Mouse (Mus musculus): ENCODE data around the gene Rbfox3. TPM values are rescaled to one million over a fixed set of nuclear protein-coding genes. Genes with fewer than 3 reads are reported as not detected.
A peak's percentile ranks its signal among the peaks of the same experiment; 100 is the strongest.

Rbfox3 gene
- polyA plus RNA-seq, 1 experiment, result 108 TPM

DNA sequence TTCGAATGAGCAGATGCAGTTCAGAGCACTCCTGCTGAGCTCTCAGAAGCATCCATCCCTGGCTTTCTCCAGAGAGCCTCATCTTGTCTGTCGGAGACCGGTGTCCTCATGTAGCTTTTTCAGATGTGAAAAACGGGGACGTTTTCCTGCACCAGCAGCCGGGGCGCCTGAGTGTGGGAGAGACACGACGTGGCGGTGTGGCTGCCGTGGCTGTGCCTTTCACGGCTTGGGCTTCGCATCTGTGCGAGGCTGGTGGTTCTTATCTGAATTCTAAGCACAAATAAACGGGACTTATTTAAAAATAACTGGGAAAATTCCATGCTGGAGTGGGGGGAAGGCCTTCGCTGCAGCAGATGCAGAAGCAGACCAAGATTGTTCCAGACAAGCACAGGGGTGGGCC is 26.3 kb downstream of the Rbfox3 start:
- peak; percentile 69 to 81 for DNase-seq (ENCODE audit: extremely low spot score in 1 of 2, low spot score in 1 of 2)

DNA sequence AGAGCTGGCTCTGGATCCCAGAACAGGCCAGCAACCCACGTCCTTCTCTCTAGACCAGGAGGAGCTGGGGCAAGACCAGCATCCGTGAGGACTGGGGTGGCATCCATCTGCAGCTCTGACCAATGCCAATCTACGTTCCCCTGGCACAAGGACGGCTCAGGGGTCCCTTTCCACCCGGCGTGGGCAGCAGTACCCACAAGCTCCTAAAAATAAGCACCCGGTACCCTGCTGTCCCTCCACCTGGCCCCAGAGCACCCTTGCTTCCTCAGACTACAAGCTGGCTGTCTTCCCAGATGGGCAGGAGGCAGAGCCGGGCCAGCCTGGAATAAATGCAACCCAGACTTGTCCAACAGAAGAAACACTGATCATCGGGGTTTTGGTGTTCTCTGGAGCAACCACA is 28.3 kb downstream of the Rbfox3 start:
- no peak for DNase-seq (ENCODE audit: extremely low spot score in 1 of 2, low spot score in 1 of 2)

DNA sequence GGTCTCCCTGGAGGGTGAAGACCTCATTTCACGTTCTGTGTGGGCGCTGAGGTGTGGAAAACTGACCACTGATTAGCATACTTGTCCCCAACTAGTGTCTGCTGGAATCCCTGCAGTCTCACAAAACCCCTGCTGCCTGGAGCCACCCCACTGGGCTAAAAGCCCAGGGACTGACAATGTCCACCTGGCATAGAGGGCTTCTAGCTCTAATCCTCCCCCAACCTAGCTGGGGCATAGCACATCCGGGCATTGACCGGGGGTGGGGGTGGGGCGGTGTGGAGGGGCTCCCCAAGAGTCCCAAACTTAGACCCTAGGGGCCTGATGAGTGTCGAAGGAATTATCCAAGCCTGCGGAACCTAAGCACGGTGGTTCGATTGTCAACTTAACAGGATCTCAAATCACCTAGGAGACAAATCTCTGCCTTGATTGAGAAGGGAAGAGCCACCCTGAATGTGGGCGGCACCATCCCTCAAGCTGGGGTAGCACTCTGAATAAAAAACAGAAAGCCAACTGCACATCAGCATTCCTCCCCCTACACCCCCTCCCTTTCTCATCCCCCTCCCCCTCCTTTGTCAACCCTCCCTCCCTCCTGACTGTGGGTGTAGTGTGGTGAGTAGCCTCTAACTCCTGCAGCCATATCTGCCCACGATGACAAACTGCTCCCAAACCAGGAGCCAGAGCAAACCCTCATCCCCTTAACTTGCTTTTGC is 29.5 kb downstream of the Rbfox3 start:
- DNase-seq (ENCODE audit: extremely low spot score in 1 of 2, low spot score in 1 of 2), result no peak

DNA sequence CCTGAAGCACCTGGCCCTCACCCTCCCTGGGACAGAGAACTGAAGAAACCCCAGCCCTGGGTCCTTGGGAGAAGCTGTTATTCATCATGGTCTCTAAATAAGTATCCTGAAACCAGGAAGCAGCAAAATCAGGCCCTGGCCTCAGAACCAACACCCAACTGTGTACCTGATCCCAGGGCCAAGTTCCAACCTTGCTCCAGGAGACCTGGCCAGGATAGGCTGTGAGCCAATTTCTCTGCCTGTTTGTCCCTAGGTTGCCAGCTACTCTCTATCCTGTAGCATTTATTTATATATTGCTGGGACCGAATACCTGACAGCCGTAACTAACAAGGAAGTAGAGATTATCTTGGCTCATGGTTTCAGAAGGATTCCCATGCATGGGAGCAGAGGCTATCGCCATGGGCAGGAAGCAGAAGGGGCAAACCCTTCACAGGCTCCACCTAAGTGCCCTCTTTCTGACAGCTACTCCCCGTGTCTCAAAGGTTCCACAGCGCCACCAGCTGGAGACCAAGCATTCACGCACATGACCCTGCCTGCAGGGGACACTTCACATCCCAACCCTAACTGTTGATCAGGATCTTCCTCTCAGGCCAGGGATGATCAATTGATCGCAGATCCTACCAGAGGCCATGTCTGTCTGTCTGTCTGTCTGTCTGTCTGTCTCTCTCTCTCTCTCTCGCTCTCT is 31.8 kb downstream of the Rbfox3 start:
- DNase-seq (ENCODE audit: extremely low spot score in 1 of 2, low spot score in 1 of 2), result no peak

DNA sequence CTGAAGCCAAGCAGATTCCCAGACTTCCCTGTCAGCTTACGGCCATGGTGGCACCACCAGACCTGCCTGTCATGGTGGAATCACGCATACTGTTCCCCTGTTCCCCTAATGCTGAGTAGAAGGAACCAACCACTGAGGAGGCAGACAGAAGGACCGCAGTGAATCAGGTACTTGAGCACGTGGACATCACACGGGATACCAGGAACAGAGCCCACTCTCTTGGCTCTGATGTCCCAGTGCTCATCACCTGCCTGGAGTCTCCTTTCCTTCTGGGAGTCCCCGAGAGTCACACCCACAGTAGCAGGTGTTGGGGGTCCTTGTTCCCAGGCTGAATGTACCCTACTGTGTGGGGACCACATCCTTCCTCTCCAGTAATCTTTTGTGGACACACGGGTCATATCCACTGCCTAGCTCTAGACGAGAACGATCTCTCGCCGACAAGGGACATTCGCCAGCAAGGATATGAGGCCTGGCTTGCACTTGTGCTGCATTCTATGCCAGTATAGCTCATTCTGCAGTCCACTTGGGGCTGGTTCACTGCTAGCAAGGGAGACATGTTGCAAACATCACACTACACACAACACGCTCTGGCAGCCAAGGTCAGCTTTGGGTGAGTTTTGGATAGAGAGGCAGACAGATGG is 32.7 kb downstream of the Rbfox3 start:
- no peak for DNase-seq (ENCODE audit: extremely low spot score in 1 of 2, low spot score in 1 of 2)

DNA sequence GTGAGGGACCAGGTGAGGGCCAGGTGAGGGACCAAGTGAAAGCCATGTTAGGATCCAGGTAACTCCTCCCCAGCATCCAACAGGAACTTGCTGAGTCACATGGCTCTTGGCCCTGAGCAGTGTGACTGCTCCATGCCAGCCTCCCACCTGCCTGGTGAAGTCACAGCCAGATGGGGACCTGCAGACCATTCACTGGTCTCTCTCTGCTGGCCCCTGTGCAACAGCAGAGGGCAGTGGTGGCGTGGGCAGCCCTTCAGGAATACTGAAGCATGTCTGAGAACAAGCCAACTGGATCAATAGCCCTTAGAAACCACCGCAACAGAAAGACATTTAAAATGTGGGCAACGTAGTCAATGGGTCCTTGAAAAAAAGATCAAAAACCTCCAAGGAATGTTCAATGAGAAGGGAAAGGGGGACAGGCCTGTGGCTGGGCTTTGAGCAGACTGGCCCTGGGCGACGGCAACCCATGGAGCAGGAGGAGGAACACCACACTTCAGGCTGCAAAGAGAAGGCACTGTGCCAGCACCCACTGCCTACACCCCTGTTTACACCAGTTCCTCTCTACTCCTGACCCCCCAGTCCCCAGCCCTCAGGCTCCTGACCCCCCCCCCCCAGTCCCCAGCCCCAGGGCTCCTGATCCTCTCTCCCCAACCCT is 36.0 kb downstream of the Rbfox3 start:
- no peak for DNase-seq (ENCODE audit: extremely low spot score in 1 of 2, low spot score in 1 of 2)

DNA sequence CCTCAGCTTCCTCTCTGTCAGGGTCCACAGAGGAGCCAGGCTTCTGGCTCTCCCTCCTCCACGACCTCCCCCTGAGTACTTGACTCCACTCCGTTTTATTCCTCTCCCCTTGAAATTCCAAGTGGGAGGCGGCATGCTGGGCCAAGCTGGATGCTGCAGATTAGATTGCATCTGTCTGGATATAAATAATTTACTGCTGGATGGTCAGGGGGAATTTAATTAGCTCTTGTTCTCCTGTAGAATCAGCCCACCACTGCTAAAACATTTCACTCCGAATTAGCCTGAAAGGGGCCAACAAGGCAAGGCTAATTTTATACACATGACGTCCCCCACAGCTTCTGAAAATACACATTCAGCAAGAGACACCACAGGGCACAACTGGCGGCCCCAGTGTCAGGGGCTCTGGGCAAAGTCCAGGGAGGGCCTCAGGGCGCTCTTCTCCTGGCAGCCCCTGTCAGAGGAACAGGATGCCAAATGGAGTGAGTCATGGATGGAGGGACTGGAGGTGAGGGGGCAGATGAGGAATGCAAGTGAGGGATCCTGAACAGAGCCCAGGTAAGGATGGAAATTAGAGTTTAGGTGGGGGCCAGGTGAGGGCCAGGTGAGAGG is 36.8 kb downstream of the Rbfox3 start:
- DNase-seq (ENCODE audit: extremely low spot score in 1 of 2, low spot score in 1 of 2), result no peak

DNA sequence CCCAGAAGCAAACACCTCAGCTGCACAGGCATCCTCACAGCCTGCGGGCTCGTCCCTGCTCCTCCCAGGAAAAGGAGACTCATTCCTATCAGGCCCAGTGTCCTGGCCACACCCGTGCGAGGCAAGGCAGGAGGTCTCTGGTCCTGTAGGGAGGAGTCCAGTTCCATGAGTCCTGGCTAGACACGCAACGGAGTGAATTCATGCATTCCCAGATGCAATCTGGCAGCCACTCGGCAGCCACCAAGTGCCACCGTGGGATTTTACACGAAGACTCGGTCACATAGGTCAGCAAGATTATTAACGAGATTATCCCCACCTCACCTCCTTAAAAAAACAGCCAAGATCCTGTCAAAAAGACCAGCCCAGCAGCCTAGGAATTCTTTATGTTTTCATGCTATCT is 37.4 kb downstream of the Rbfox3 start:
- DNase-seq (ENCODE audit: extremely low spot score in 1 of 2, low spot score in 1 of 2), result no peak

DNA sequence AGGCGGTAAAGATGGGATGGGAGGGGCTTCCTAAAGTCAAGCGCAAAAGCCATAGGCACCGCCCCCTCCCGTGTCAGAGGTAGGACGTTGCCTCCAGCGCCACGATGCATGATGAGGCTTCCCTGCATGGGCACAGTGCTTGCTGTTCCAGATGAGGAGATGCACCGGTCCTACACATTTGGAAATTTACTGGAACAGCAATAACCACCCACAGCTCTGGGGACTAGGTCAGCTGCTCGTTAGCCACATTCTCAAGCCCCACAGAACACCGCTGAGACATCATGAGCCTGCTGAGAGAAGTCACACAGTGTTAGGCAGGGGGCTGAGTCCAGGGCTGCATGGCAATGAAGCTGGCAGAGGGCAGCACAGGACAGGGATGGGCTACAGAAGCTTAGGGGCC is 39.9 kb downstream of the Rbfox3 start:
- DNase-seq (ENCODE audit: extremely low spot score in 1 of 2, low spot score in 1 of 2), result no peak

DNA sequence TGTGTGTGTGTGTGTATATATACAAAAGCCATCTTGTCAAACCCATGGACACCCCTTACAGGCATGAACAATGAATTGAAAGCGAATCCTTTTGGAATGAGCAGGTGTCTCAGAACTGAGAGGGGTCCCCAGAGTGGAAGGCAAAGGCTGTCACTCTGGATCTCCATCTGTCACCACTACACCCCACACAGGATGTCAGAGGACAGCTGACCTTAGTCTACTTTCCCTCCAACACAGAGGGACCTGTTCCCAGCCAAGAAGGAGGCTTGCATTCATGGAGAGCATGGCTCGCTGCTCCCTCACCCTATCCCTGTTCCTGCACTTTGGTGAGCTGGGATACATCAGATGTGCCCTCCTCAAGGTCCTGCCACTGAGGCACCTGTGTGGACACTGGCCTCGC is 48.0 kb downstream of the Rbfox3 start:
- DNase-seq (ENCODE audit: extremely low spot score in 1 of 2, low spot score in 1 of 2), result no peak

DNA sequence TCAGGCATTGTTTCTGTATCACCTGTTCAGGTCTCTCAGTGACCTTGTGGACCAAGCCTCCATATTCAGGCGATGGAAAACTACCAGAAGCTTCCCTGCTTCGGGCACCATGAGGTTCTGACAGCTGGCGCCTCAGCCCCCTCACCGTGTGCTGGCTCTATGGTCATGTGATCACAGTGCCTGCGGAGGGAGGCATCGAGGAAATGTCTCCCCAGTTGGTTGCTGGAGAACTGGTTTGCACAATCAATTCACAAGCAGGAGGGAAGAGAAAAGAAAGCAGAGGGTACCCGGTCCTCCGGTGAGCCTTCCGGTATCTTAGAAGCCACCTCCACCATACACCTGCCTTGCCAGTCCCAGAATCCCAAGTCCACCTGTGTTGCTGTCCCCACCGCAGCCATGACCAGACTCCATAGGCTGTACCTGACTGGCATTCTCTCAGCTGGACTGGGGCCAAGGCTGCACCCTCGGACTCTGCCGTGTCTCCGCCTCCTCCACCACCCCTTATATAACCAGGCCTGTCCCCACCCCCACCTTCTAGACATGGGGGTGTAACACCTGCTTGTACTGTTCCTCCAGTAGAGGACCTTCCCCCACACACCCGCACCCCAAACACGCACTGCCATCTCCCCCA is 49.5 kb downstream of the Rbfox3 start:
- DNase-seq (ENCODE audit: extremely low spot score in 1 of 2, low spot score in 1 of 2), result peak in 1 of 2 experiments; percentile 85

DNA sequence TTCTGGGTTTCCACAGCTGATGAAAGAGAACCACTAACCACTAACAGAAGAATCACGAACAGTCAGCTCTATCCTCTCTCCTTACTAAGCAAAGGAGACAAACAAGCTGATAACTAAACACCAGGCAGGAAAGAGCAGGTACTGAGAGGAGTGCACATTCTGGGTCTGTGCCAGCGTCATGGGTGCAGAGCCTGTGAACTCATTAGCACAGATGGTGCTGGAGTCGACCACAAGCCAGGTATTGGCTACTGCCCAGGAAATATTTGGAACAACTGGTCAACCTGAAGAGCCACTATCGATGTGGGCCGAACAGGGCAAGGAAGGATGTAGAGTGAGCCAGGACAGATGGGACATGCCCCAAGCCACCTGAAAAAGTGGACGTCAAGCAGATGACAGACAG is 50.2 kb downstream of the Rbfox3 start:
- DNase-seq (ENCODE audit: extremely low spot score in 1 of 2, low spot score in 1 of 2), result no peak

DNA sequence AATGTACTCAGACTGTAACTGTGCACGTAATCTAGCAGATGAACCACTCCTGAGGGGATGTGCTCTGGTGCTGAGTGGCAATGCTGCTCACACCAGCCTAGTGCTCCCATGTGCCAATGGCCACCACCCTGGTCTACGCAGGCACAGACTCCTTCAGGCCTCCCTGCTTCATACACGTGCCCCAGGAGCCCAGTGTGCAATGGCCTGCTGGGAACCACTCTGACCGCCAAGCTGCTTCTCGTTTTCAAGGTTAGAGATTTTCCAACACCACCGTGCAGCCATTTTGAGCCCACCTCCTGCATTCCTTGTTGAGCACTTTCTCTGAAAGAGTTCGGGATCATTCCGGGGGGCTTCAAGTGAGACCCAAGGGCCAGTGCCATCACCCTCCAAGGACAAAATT is 50.6 kb downstream of the Rbfox3 start:
- DNase-seq (ENCODE audit: extremely low spot score in 1 of 2, low spot score in 1 of 2), result no peak

DNA sequence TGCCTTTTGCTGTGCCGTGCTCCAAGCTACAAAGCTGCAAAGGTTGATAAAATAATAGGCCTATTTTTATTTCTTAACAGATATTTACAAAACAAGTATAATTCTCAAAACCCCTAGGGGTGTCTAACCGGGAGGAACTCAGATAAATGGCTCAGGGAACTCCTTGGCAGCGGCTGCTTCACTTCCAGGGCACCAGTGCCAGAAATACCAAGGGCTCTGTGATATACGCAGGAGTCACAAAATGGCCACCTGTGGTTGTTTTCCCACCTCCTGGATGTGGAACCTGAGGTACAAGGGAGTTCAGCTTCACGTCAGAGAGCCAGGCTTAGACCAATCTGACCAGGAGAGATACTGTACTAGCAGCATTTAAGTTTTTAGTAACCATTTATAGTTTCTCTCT is 51.6 kb downstream of the Rbfox3 start:
- no peak for DNase-seq (ENCODE audit: extremely low spot score in 1 of 2, low spot score in 1 of 2)

DNA sequence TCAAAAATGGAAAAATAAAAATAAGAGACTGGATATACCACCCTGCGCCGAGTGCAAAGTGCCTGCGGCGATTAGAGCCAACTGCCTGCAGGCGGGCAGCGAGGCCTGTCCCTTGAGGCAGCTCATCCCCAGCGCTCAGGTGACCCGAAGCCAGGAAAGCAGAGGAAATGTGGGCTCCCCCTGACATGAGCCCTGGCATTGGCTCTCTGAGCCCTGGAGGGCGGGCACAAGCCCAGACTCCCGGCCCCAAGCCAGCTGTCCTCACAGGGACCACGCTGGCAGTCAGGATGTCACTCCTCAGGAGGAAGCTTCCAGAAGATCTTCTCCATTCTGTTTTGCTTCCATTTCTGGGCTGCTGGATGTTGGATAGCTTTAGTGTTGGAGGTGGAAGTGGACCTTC is 53.1 kb downstream of the Rbfox3 start:
- DNase-seq (ENCODE audit: extremely low spot score in 1 of 2, low spot score in 1 of 2), result no peak

DNA sequence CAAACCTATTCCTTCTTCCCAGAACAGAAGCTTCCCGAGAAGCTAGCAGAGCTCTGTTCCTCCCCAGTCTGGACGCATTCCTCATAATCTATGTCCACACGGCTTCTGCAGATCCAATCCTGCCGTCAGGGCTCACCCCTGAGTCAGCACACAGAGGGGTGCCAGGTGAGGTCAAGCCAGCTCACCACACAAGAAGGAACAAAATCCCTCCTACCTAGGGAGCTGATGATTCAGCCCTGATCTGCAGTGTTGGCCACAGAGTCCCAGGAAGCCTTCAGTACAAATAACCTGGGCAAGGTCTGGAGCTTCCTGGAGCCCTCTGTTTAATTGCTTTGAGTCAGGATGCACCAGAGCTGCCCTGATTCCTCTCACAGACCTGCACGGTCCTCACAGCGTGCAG is 60.0 kb downstream of the Rbfox3 start:
- no peak for DNase-seq (ENCODE audit: extremely low spot score in 1 of 2, low spot score in 1 of 2)

DNA sequence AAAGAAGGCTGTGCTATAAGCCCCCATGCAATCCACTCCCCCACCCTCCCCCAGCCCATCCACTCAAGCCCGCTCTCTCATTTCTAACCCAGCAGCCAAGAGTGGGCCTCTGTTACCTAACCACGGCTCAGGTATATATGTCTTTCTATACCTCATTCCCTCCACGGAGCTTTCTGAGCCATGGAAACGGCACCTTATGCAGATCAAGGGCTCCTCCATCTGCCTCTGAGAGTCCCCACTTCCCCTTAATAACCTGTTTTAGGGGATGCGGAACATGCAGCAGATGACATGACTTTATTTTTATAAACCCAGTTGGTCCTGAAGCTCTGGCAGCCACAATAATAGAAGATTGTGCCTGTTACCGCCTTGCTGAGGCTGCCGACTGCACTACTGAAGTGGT is 63.4 kb downstream of the Rbfox3 start:
- no peak for DNase-seq (ENCODE audit: extremely low spot score in 1 of 2, low spot score in 1 of 2)

DNA sequence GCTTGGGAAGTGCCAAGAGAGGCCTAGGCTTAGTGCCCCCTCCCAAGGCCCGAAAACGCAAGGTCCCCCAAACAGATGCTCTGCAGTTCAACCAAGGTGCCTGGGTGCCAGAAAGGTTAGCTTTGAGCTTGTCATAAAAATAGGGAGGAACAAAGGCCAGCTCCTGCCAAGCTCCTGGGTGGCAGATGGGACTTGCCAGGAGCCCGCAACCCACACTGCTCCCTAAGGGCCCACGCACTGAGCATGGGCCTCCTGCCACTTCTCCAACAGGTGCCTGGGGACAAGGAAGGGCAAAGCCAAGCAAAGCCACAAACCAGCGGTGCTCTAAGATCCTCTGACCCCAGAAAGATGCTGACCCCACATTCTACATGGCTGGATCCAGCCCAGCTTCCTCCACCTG is 70.4 kb downstream of the Rbfox3 start:
- no peak for DNase-seq (ENCODE audit: extremely low spot score in 1 of 2, low spot score in 1 of 2)

DNA sequence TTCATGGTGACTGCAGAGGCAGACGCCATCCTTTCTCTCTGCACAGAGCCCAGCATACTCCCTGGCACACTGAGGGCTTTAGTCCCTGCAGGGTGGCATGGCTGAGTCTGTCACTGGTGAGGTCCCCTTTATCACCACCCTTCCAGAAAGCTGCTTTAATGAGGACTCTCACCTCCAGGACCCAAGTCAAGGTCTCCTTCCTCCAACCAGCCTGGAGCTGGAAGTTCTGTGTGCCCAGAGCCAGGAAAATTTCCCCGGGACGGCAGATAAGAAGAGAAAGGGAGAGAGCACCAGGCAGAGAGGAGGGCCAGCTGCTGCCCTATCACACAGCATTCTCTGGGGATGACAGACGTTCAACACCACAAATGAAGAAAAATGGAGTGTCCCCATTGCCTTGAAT is 73.2 kb downstream of the Rbfox3 start:
- no peak for DNase-seq (ENCODE audit: extremely low spot score in 1 of 2, low spot score in 1 of 2)

DNA sequence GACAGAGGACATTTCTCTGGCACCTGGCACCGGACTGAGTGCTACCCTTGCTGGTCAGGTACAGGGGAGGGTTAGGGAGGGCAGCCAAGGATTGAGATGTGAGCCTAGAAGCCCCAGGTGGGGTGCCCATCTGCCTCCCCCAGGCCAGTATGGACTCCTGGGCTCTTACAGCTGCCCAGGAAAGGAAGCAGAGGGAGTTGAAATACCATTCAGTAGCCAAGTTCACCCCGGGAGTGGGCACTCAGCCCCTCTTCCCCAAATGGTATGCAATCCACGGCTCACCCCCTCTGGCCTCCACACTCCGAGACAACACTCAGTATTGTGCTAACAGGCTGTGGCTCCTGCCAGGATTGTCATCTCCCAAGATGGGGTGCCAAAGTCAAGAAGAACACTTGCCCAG is 74.5 kb downstream of the Rbfox3 start:
- DNase-seq (ENCODE audit: extremely low spot score in 1 of 2, low spot score in 1 of 2), result no peak
